Mouse (Mus musculus) megakaryocyte-erythroid progenitor cell, adult 5-6 weeks (primary cell): ENCODE data around the gene Mapkapk3. TPM values are rescaled to one million over a fixed set of nuclear protein-coding genes. Genes with fewer than 3 reads are reported as not detected.

Source experiments
- ATAC-seq: replicated peaks from 2 replicates; pipeline ENCODE4 v1.8.0; 2016; ENCODE audit warnings: mild to moderate bottlenecking, inconsistent platforms; ENCODE audit not compliant: severe bottlenecking, poor library complexity, low FRiP score, low TSS enrichment
- total RNA-seq, 2 experiments: library from RNA; stranded (forward) in 1 of 2; stranded (reverse) in 1 of 2; fragments of 200-1000, 215-1000 nt in 1 of 2; fragments of >200 nt in 1 of 2; fragmentation: Nextera tagmentation in 1 of 2; gene quantifications; 2 replicates each; pipeline ENCODE4 v1.2.3; 2014 to 2017

Mapkapk3 gene
- total RNA-seq, 2 experiments from 2014 or later, result 26.8 to 26.9 TPM

- ATAC-seq, result no peak
Observed at GRCm38 (mm10) chr9:107273184-107273583, 16.5 kb downstream of the Mapkapk3 start.

DNA sequence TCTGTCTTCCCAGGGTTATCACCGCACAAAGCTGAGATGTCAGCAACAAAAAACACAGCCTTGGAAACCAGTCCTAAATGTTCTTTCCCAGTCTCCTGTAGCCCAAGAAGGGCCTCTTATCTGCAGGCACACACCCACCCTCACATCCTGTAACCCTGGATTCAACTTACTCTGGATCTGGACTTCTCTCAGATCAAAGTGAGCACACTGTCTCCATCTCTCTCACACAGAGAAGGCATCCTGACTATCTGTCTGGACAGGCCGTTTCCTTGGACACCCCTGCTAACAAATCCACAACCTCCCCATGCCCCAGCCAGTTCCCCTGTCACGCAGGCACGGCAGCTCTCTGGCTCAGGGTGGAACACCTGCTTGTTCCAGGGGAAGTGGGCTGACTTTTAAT, 17.4 kb downstream of the Mapkapk3 start:
- peak; percentile 76 for ATAC-seq

GRCm38 (mm10) chr9:107271177-107271938, 18.3 kb downstream of the Mapkapk3 start:
- no peak for ATAC-seq

- no peak for ATAC-seq
Observed at GRCm38 (mm10) chr9:107269772-107270171, 19.9 kb downstream of the Mapkapk3 start.

DNA sequence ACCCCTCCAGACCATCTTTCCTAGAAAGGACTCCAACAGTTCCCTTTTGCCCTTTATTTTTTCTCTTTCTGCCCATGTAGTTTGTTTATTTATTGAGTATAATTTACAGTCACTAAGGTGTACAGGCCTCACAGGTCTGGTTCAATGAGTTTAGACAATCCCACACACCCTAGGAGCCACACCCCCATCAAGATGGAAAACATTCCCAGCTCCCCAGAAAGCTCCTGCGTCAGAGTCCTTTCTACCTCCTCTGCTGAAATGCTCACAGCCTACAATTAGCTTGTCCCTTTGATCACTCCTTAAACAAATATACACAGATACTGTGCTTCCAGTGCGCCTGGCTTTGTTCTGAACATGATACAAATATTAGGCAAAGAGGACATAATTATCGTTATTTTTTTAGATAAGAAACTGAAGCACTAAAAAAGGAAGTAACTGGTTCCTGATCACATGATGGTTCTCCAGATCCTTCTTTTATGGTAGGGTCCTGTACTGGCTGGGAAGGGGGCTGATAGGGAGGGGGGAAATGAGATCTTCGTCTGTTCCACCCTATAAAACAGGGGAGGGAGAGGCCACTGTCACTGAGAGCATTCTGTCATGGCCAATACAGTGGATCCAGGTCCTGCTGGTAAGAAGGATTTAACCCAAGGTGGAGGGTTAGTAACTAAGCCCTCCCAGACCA, 21.8 kb downstream of the Mapkapk3 start:
- no peak for ATAC-seq

DNA sequence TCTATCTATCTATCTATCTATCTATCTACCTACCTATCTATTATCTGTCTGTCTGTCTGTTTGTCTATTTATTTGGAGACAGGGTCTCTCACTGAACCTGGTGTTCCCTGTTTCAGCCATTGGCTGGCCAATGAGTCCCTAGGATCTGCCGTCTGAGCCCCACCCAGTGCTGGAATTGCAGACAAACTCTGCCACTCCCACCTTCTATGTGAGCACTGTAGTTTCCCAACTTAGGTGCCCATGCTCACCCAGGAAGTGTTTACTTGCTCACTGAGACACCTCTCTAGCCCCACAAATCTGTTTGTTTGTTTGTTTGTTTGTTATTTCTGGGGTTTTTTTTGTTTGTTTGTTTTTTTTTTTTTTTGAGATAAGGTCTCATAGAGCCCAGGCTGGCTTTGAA, 22.6 kb downstream of the Mapkapk3 start:
- ATAC-seq, result no peak

GRCm38 (mm10) chr9:107264731-107265130, 24.9 kb downstream of the Mapkapk3 start:
- no peak for ATAC-seq

DNA sequence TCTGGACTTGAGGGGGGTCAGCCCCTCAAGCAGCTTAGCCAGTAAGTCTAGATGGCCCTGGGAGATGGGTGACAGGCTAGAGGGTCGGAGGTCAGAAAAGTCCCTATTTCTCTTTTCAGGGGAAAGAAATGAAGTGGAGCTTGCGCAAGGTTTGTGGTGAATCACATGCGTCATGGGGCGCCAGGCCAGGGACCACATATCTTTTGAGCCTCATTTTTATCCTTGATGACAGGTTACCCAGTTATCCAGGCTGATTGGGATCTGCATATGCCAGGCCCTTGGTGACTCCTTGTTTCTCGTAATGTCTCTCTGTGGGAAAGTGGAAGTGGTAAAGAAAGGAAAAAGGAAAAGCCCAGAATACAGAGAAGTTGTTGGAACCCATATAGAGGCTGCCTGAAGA, 25.8 kb downstream of the Mapkapk3 start:
- ATAC-seq, result no peak

DNA sequence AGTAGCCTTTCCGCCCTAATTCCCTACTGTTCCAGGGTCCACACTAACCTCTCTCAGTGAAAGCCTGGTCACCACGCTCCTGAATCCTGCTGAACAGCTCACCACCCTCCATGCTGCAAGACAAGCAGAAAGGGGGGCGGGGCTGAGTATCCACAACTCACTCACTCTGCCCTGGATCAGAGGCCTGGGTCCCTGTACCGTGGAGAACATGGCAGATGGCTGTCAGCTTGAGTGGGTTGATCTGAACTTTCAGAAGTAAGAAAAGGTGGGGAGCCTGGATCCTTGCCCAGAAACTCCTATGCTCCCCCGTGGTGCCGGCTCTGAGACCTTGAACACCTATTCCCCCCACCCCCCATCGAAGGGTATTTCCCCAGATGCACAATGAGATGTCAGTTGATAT, 27.3 kb downstream of the Mapkapk3 start:
- ATAC-seq, result no peak

DNA sequence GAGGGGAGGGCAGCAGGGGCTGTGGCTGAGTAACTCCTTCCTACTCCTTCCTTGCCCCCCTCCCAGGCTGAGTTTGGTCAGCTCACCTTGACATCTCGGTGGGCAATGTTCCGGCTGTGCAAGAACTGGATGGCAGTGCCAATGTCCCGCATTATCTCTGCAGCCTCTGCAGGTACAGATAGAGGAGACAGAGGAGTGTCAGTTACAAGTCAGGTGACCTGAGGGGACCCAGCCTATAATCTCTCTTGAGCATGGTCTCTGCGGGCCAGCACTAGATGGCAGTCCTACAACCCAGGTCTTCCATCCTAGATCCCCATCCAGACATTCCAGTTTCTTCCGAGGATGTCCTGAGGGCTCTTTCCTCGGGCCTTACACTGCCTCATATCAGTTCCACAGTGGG, 27.9 kb downstream of the Mapkapk3 start:
- peak; percentile 64; the same call in 1 of the 2 replicates for ATAC-seq

- no peak for ATAC-seq
Observed at GRCm38 (mm10) chr9:107260836-107261235, 28.8 kb downstream of the Mapkapk3 start.

- ATAC-seq, result no peak
Observed at GRCm38 (mm10) chr9:107260429-107260828, 29.2 kb downstream of the Mapkapk3 start.

- no peak for ATAC-seq
Observed at GRCm38 (mm10) chr9:107259571-107259970, 30.1 kb downstream of the Mapkapk3 start.

DNA sequence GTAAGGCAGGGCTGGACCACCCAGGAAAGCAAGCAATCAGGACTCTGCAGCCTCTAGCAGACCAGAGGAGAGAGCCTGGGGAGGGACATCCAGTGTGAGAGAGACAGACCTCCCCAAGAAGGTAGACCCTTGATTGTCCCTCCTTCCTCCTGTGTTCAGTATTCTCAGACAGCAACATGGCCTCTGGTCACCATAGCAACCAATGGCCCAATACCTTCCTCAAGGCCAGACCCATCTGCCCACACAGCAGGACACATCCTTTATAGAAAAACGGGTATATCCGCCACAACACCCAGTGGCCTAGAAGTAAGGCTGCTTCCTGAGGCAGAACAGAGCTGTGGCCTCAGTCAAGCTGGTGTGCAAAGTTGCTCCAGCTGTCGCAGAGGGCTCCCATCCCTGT, 34.1 kb downstream of the Mapkapk3 start:
- ATAC-seq, result no peak

- ATAC-seq, result no peak
Observed at GRCm38 (mm10) chr9:107254925-107255324, 34.8 kb downstream of the Mapkapk3 start.

- no peak for ATAC-seq
Observed at GRCm38 (mm10) chr9:107254476-107254875, 35.2 kb downstream of the Mapkapk3 start.

- ATAC-seq, result 0 out of 2 replicates have a peak, but pooled peaks have one; percentile 23
Observed at GRCm38 (mm10) chr9:107252164-107252563, 37.5 kb downstream of the Mapkapk3 start.

- ATAC-seq, result no peak
Observed at GRCm38 (mm10) chr9:107250416-107251337, 39.0 kb downstream of the Mapkapk3 start.

GRCm38 (mm10) chr9:107249154-107249553, 40.5 kb downstream of the Mapkapk3 start:
- no peak for ATAC-seq

GRCm38 (mm10) chr9:107246170-107246569, 43.5 kb downstream of the Mapkapk3 start:
- ATAC-seq, result peak; percentile 64; the same call in 1 of the 2 replicates
